Mouse (Mus musculus): ENCODE measurements around the gene Sfr1. TPM values are rescaled to one million over a fixed set of nuclear protein-coding genes. Genes with fewer than 3 reads are reported as not detected.

Gene Sfr1
- polyA plus RNA-seq, 1 experiment from 2014 or later = 238 TPM

- no peak overlapping the region for H3K27ac ChIP-seq (ENCODE audit: low read depth, low read length)
- no peak for DNase-seq (ENCODE audit: low spot score)
- no peak overlapping the region for H3K4me3 ChIP-seq (ENCODE audit: low read depth, low read length)
- no peak overlapping the region for H3K9ac ChIP-seq (ENCODE audit: low read depth, low read length)
- 75% methylated on average over 6 of the region's 6 CpGs for WGBS
- H3K4me2 ChIP-seq = no peak overlapping the region
- H3K27me3 ChIP-seq (replicated peaks; ENCODE audit: control insufficient read depth, insufficient read depth, low read length) = no peaks in the 10 kb centered on the region
- H3K4me1 ChIP-seq (replicated peaks; ENCODE audit: control insufficient read depth, insufficient read depth, low read length) = no peaks in the 10 kb centered on the region
- H3K36me3 ChIP-seq (ENCODE audit: control insufficient read depth, insufficient read depth, low read length) = no peaks in the 10 kb centered on the region
- no peaks in the 10 kb centered on the region for H3K9me3 ChIP-seq (ENCODE audit: control insufficient read depth, low read length)
- ATAC-seq (replicated peaks; ENCODE audit: low FRiP score) = no peak
Measured at GRCm38 (mm10) chr19:47777847-47778246, 46.4 kb downstream of the Sfr1 start.

GRCm38 (mm10) chr19:47780145-47780544, 48.7 kb downstream of the Sfr1 start:
- no peaks in the 10 kb centered on the region for H3K27me3 ChIP-seq (replicated peaks; ENCODE audit: control insufficient read depth, insufficient read depth, low read length)
- no peak overlapping the region for H3K4me3 ChIP-seq (ENCODE audit: low read depth, low read length)
- WGBS = 89% methylated on average over 7 of the region's 7 CpGs
- H3K9ac ChIP-seq (ENCODE audit: low read depth, low read length) = no peak overlapping the region
- no peak for DNase-seq (ENCODE audit: low spot score)
- H3K27ac ChIP-seq (ENCODE audit: low read depth, low read length) = no peak overlapping the region
- H3K9me3 ChIP-seq (ENCODE audit: control insufficient read depth, low read length) = no peaks in the 10 kb centered on the region
- no peaks in the 10 kb centered on the region for H3K36me3 ChIP-seq (ENCODE audit: control insufficient read depth, insufficient read depth, low read length)
- no peak overlapping the region for H3K4me2 ChIP-seq
- no peaks in the 10 kb centered on the region; the same call in 1 of the 2 replicates for H3K4me1 ChIP-seq (replicated peaks; ENCODE audit: control insufficient read depth, insufficient read depth, low read length)
- no peak for ATAC-seq (replicated peaks; ENCODE audit: low FRiP score)

GRCm38 (mm10) chr19:47780972-47781371, 49.5 kb downstream of the Sfr1 start:
- Histone ChIP-seq H3K4me1 (replicated peaks; ENCODE audit: control insufficient read depth, insufficient read depth, low read length) (no peaks in the 10 kb centered on the region; the same call in 1 of the 2 replicates), H3K27me3 (replicated peaks; ENCODE audit: control insufficient read depth, insufficient read depth, low read length) (no peaks in the 10 kb centered on the region), H3K4me2 (no peak overlapping the region), H3K9me3 (ENCODE audit: control insufficient read depth, low read length) (no peaks in the 10 kb centered on the region), H3K9ac (ENCODE audit: low read depth, low read length) (no peak overlapping the region), H3K4me3 (ENCODE audit: low read depth, low read length) (no peak overlapping the region), H3K36me3 (ENCODE audit: control insufficient read depth, insufficient read depth, low read length) (no peaks in the 10 kb centered on the region), H3K27ac (ENCODE audit: low read depth, low read length) (no peak overlapping the region)
- DNase-seq (ENCODE audit: low spot score) (no peak), ATAC-seq (replicated peaks; ENCODE audit: low FRiP score) (no peak)
- WGBS = 66% methylated on average over 11 of the region's 11 CpGs

- no peak for ATAC-seq (replicated peaks; ENCODE audit: low FRiP score)
- H3K4me1 ChIP-seq (replicated peaks; ENCODE audit: control insufficient read depth, insufficient read depth, low read length) = no peaks in the 10 kb centered on the region; the same call in 1 of the 2 replicates
- H3K9ac ChIP-seq (ENCODE audit: low read depth, low read length) = no peak overlapping the region
- WGBS = 69% methylated on average over 6 of the region's 6 CpGs
- H3K27me3 ChIP-seq (replicated peaks; ENCODE audit: control insufficient read depth, insufficient read depth, low read length) = no peaks in the 10 kb centered on the region
- no peaks in the 10 kb centered on the region for H3K9me3 ChIP-seq (ENCODE audit: control insufficient read depth, low read length)
- H3K4me3 ChIP-seq (ENCODE audit: low read depth, low read length) = no peak overlapping the region
- H3K4me2 ChIP-seq = no peak overlapping the region
- no peak for DNase-seq (ENCODE audit: low spot score)
- H3K27ac ChIP-seq (ENCODE audit: low read depth, low read length) = no peak overlapping the region
- H3K36me3 ChIP-seq (ENCODE audit: control insufficient read depth, insufficient read depth, low read length) = no peaks in the 10 kb centered on the region
Measured at GRCm38 (mm10) chr19:47783898-47784297, 52.4 kb downstream of the Sfr1 start.

Small RNA genes lying within 50 kb of the gene (microRNA-seq; reads per million reads assigned to microRNA genes)
- not detected for gene Mir8090 (ENCODE audit: borderline number of aligned reads)

Other genes with a start within 250 kb of the Sfr1 start
- gene Stn1, start 194.2 kb upstream of the Sfr1 start, polyA plus RNA-seq (2014; fragmentation: Nextera tagmentation; extraction: Ambion mirVana) = 26.1 and 30.8 TPM in 2 replicates
- 12.5 and 15.5 TPM in 2 replicates for gene Slk, start 152.0 kb upstream of the Sfr1 start, polyA plus RNA-seq (2014; fragmentation: Nextera tagmentation; extraction: Ambion mirVana)
- gene Col17a1, start 39.6 kb upstream of the Sfr1 start, polyA plus RNA-seq (2014; fragmentation: Nextera tagmentation; extraction: Ambion mirVana) = 0.36 and 0.97 TPM in 2 replicates
- 183 and 195 TPM in 2 replicates for gene Gsto1, start 123.3 kb downstream of the Sfr1 start, polyA plus RNA-seq (2014; fragmentation: Nextera tagmentation; extraction: Ambion mirVana)
- 0.55 and 0.67 TPM in 2 replicates for gene Gsto2, start 133.9 kb downstream of the Sfr1 start, polyA plus RNA-seq (2014; fragmentation: Nextera tagmentation; extraction: Ambion mirVana)
- gene Cfap43, start 187.6 kb downstream of the Sfr1 start, polyA plus RNA-seq (2014; fragmentation: Nextera tagmentation; extraction: Ambion mirVana) = 0.04 TPM in 1 of 2 replicates, not detected in the other
- 9.2 and 9.8 TPM in 2 replicates for gene Itprip, start 187.6 kb downstream of the Sfr1 start, polyA plus RNA-seq (2014; fragmentation: Nextera tagmentation; extraction: Ambion mirVana)
- gene Cfap58, start 206.0 kb downstream of the Sfr1 start, polyA plus RNA-seq (2014; fragmentation: Nextera tagmentation; extraction: Ambion mirVana) = 0.04 TPM in 1 of 2 replicates, not detected in the other

Measured in liver, embryonic 11.5 days (tissue).